Mouse (Mus musculus): ENCODE data around the gene Fez1. TPM values are rescaled to one million over a fixed set of nuclear protein-coding genes. Genes with fewer than 3 reads are reported as not detected.

Gene Fez1
- polyA plus RNA-seq, 1 experiment from 2014 or later, result 3.3 TPM

DNA sequence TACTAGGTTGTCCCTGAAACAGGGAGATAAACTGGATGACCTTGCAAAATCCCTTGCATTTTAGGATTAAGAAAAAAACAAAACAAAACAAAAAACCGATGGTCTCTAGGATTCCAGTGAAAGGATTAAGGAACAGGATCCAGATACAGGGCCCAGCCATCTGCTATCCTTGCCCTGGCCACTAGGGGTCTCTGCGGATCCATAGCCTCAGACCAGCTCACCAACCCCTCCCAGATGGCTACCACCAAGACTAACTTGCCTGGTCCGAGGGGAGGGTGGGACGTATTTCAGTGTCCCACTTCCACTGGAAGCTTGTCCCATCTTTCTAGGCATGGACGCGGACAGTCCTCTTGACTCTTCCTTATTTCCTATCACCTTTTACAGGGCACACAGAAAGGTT, 94.7 kb downstream of the Fez1 start:
- H3K4me1 ChIP-seq (ENCODE audit: insufficient read depth), result peaks cover 10% of the 10 kb centered on the region
- H3K9me3 ChIP-seq (ENCODE audit: low read depth, low read length), result no peaks in the 10 kb centered on the region
- peak overlapping the region; percentile 59 for H3K27ac ChIP-seq (ENCODE audit: low read depth)
- 5% methylated on average over 6 of the region's 6 CpGs for WGBS
- ATAC-seq (ENCODE audit: insufficient read depth) (peak; percentile 56), DNase-seq (peak; percentile 90)
- H3K9ac ChIP-seq, result no peak overlapping the region
- peak; percentile 97 for TF ChIP-seq CTCF (IDR thresholded peaks at IDR 0.05; ENCODE audit: low read depth)
- H3K4me2 ChIP-seq, result peak overlapping the region; percentile 44; the same call in 1 of the 2 replicates
- no peaks in the 10 kb centered on the region for H3K27me3 ChIP-seq (ENCODE audit: insufficient read depth, low read length)
- H3K36me3 ChIP-seq (ENCODE audit: insufficient read depth), result no peaks in the 10 kb centered on the region
- no peak overlapping the region for H3K4me3 ChIP-seq (ENCODE audit: low read depth, low read length)

DNA sequence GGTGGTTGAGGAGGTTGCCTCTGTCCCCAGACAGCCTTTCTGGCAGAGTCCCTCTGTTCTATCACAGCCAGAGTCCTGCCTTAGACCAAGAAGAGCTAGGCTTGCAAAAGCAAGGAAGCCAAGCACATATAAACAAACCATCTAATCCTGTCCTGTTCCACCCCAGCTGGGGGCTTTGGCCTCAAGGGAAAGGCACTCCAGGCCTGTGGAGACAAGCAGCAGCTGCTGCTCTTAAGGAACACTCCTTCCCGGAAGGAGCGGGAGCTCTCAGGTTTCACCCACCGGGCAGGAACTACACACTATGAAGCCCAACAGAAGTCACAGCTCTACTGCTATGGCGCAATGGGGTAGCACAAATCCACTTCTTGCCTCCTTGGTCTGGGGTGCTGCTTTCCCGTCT, 95.3 kb downstream of the Fez1 start:
- no peak overlapping the region for H3K4me3 ChIP-seq (ENCODE audit: low read depth, low read length)
- H3K4me2 ChIP-seq, result peak overlapping the region; percentile 44; the same call in 1 of the 2 replicates
- no peaks in the 10 kb centered on the region for H3K9me3 ChIP-seq (ENCODE audit: low read depth, low read length)
- 10% methylated on average over 5 of the region's 5 CpGs for WGBS
- no peaks in the 10 kb centered on the region for H3K27me3 ChIP-seq (ENCODE audit: insufficient read depth, low read length)
- H3K4me1 ChIP-seq (ENCODE audit: insufficient read depth), result peaks cover 10% of the 10 kb centered on the region
- peak overlapping the region; percentile 13; the same call in 1 of the 2 replicates for H3K9ac ChIP-seq
- TF ChIP-seq CTCF (IDR thresholded peaks at IDR 0.05; ENCODE audit: low read depth), result no peak
- ATAC-seq (ENCODE audit: insufficient read depth) (peak; percentile 95), DNase-seq (peak; percentile 83)
- peak overlapping the region; percentile 59 for H3K27ac ChIP-seq (ENCODE audit: low read depth)
- H3K36me3 ChIP-seq (ENCODE audit: insufficient read depth), result no peaks in the 10 kb centered on the region

DNA sequence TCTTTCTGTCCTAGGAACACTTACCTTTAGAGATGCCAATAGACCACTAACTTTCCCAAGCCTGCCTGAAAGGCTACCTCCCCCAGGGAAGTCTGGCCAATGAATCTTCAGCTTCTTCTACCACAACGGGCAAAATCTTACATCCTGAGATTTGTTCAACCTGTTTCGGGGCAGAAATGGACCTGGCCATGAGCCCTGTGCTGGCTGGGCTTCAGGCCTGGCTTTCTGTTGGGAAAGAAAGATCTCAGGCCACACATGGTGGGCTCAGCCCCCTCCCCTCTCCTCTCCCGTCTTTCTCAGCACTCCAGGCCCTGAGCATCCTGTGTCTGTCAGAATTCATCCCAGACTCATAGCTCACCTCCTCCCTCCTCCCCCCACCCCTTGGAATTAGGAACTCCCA, 96.9 kb downstream of the Fez1 start:
- H3K9me3 ChIP-seq (ENCODE audit: low read depth, low read length), result no peaks in the 10 kb centered on the region
- H3K4me3 ChIP-seq (ENCODE audit: low read depth, low read length), result no peak overlapping the region
- ATAC-seq (ENCODE audit: insufficient read depth) (no peak), DNase-seq (no peak)
- no peaks in the 10 kb centered on the region for H3K27me3 ChIP-seq (ENCODE audit: insufficient read depth, low read length)
- no peak for TF ChIP-seq CTCF (IDR thresholded peaks at IDR 0.05; ENCODE audit: low read depth)
- H3K4me1 ChIP-seq (ENCODE audit: insufficient read depth), result peaks cover 10% of the 10 kb centered on the region
- H3K36me3 ChIP-seq (ENCODE audit: insufficient read depth), result no peaks in the 10 kb centered on the region
- H3K9ac ChIP-seq, result no peak overlapping the region
- H3K27ac ChIP-seq (ENCODE audit: low read depth), result no peak overlapping the region
- 50% methylated on average over 3 of the region's 3 CpGs for WGBS
- no peak overlapping the region for H3K4me2 ChIP-seq

DNA sequence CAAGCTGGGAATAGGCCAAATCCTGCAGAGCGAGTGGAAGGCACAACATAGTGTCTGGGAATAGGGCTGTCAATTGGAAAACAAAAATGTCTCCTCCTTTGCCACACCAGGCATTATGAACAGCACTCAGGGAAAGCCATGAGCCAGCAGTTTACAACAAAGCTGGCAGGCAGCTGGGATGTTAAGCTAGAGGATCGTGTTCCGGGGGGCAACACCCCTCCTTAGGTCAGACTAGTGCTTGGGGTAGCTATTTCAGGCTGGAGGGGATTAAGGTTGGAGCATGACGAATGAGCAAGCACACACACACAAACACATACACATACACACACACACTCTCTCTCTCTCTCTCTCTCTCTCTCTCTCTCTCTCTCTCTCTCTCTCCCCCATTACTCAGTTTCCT, 97.8 kb downstream of the Fez1 start:
- 48% methylated on average over 4 of the region's 4 CpGs for WGBS

DNA sequence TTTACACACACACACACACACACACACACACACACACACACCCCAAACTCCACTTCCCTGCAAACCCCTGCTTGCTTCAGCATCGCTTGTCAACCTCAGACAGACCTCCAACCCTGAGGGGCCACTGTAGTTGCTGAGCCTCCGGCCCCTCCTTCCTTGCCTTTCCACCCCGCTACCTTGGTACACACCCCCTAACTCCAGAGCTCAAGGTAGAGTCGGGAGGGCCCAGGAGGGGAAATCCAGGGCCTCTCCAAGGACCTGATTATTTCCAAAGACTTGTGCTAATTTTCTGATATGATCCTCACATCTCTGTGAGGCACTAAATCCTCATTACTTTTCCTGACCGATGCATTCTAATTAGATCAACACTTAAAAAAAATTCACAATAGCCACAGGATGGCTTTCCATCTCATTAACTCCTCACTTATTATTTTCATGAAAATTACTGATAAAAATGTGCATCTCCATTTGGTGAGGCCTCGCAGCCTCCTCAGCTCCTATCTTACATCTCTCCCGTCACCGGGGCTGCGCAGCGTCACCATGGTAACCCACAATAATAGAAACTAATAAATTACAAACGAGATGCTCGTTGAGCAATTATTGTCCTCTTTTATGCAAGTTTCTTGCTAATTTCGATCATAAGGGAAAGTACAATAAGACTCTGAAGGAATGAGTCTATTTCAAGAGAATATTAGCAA, 100.2 kb downstream of the Fez1 start:
- H3K27ac ChIP-seq (ENCODE audit: low read depth), result no peak overlapping the region
- no peaks in the 10 kb centered on the region for H3K9me3 ChIP-seq (ENCODE audit: low read depth, low read length)
- TF ChIP-seq CTCF (IDR thresholded peaks at IDR 0.05; ENCODE audit: low read depth), result no peak
- DNase-seq, result no peak
- no peak overlapping the region for H3K4me2 ChIP-seq
- H3K27me3 ChIP-seq (ENCODE audit: insufficient read depth, low read length), result no peaks in the 10 kb centered on the region
- H3K4me1 ChIP-seq (ENCODE audit: insufficient read depth), result peaks cover 4% of the 10 kb centered on the region; the same call in 1 of the 2 replicates
- H3K36me3 ChIP-seq (ENCODE audit: insufficient read depth), result no peaks in the 10 kb centered on the region
- H3K4me3 ChIP-seq (ENCODE audit: low read depth, low read length), result no peak overlapping the region
- no peak overlapping the region for H3K9ac ChIP-seq
- no peak for ATAC-seq (ENCODE audit: insufficient read depth)
- 72% methylated on average over 13 of the region's 13 CpGs for WGBS

More for the DNA sequence above, 97.8 kb downstream of the Fez1 start:
- ATAC-seq (ENCODE audit: insufficient read depth), result no peak
- no peak overlapping the region for H3K9ac ChIP-seq
- H3K4me2 ChIP-seq, result no peak overlapping the region
- no peaks in the 10 kb centered on the region for H3K36me3 ChIP-seq (ENCODE audit: insufficient read depth)
- H3K27ac ChIP-seq (ENCODE audit: low read depth), result no peak overlapping the region
- no peaks in the 10 kb centered on the region for H3K9me3 ChIP-seq (ENCODE audit: low read depth, low read length)
- no peaks in the 10 kb centered on the region for H3K27me3 ChIP-seq (ENCODE audit: insufficient read depth, low read length)
- no peak for TF ChIP-seq CTCF (IDR thresholded peaks at IDR 0.05; ENCODE audit: low read depth)
- DNase-seq, result peak; percentile 23
- H3K4me1 ChIP-seq (ENCODE audit: insufficient read depth), result peaks cover 10% of the 10 kb centered on the region
- no peak overlapping the region for H3K4me3 ChIP-seq (ENCODE audit: low read depth, low read length)

DNA sequence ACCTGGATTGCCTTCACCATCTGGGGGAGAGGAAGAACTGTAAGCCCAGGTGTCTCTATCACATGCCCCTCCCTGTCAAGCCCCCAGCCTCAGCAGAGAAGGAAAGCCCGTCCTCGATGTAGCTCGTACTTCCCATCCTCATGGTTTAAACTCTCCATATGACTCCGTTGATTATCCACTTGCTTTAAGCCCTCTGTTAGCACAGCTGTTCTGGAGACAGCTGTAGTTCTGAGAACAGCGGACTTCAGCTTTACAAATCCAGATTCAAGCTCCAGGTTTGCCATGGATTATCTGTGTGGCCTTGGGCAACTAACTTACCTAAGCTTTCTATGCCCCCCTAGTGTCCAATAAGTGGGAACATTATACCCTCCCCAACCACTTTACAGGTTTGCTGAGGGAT, 102.1 kb downstream of the Fez1 start:
- 66% methylated on average over 5 of the region's 5 CpGs for WGBS
- Histone ChIP-seq H3K9ac (no peak overlapping the region), H3K4me3 (ENCODE audit: low read depth, low read length) (no peak overlapping the region), H3K27me3 (ENCODE audit: insufficient read depth, low read length) (no peaks in the 10 kb centered on the region), H3K36me3 (ENCODE audit: insufficient read depth) (no peaks in the 10 kb centered on the region), H3K4me2 (no peak overlapping the region), H3K9me3 (ENCODE audit: low read depth, low read length) (no peaks in the 10 kb centered on the region), H3K4me1 (ENCODE audit: insufficient read depth) (no peaks in the 10 kb centered on the region), H3K27ac (ENCODE audit: low read depth) (no peak overlapping the region)
- no peak for DNase-seq
- no peak for ATAC-seq (ENCODE audit: insufficient read depth)
- no peak for TF ChIP-seq CTCF (IDR thresholded peaks at IDR 0.05; ENCODE audit: low read depth)

Other genes starting within 250 kb of the Fez1 start
- not detected in 2 replicates for gene Gm17689, start 239.2 kb upstream of the Fez1 start, polyA plus RNA-seq (2014; fragmentation: Nextera tagmentation; extraction: Ambion mirVana)
- gene A630095E13Rik, start 178.5 kb upstream of the Fez1 start, polyA plus RNA-seq (2014; fragmentation: Nextera tagmentation; extraction: Ambion mirVana), result not detected in 2 replicates
- gene Acrv1, start 128.6 kb upstream of the Fez1 start, polyA plus RNA-seq (2014; fragmentation: Nextera tagmentation; extraction: Ambion mirVana), result not detected in 2 replicates
- 44.4 and 45.1 TPM in 2 replicates for gene Chek1, start 94.8 kb upstream of the Fez1 start, polyA plus RNA-seq (2014; fragmentation: Nextera tagmentation; extraction: Ambion mirVana)
- 243 and 260 TPM in 2 replicates for gene Stt3a, start 54.2 kb upstream of the Fez1 start, polyA plus RNA-seq (2014; fragmentation: Nextera tagmentation; extraction: Ambion mirVana)
- gene Ei24, start 24.5 kb upstream of the Fez1 start, polyA plus RNA-seq (2014; fragmentation: Nextera tagmentation; extraction: Ambion mirVana), result 56.0 and 60.3 TPM in 2 replicates

Data from lung, embryonic 14.5 days (tissue).